Mouse (Mus musculus): ENCODE measurements around the gene Klhdc8b. TPM values are rescaled to one million over a fixed set of nuclear protein-coding genes. Genes with fewer than 3 reads are reported as not detected.

Gene Klhdc8b
- polyA plus RNA-seq, 1 experiment from 2014 or later = 17.2 TPM

- no peak overlapping the region for H3K27ac ChIP-seq (replicated peaks; ENCODE audit: low read depth, low read length)
- 96% methylated on average over 19 of the region's 19 CpGs for WGBS
- peaks cover 6% of the 10 kb centered on the region for H3K4me1 ChIP-seq (ENCODE audit: control insufficient read depth, insufficient read depth, low read length)
- H3K27me3 ChIP-seq (ENCODE audit: control insufficient read depth, insufficient read depth, low read length) = no peaks in the 10 kb centered on the region
- H3K4me2 ChIP-seq (ENCODE audit: low read depth, severe bottlenecking) = no peak overlapping the region
- H3K9me3 ChIP-seq (ENCODE audit: control insufficient read depth, low read length) = no peaks in the 10 kb centered on the region
- no peak overlapping the region for H3K4me3 ChIP-seq (ENCODE audit: low read depth, low read length)
- no peak overlapping the region for H3K9ac ChIP-seq (ENCODE audit: low read length)
- DNase-seq (ENCODE audit: low spot score) (no peak), ATAC-seq (ENCODE audit: insufficient number of reproducible peaks, low FRiP score, low TSS enrichment, low read depth) (no peak)
- peaks cover 21% of the 10 kb centered on the region; the same call in 1 of the 2 replicates for H3K36me3 ChIP-seq (ENCODE audit: control insufficient read depth, insufficient read depth, low read length)
Measured at GRCm38 (mm10) chr9:108485301-108485875, 24.0 kb upstream of the Klhdc8b start.

GRCm38 (mm10) chr9:108484021-108484420 lies 22.6 kb upstream of the Klhdc8b start:
- no peak for DNase-seq (ENCODE audit: low spot score)
- no peak overlapping the region for H3K4me2 ChIP-seq (ENCODE audit: low read depth, severe bottlenecking)
- 93% methylated on average over 15 of the region's 15 CpGs for WGBS
- peaks cover 16% of the 10 kb centered on the region; the same call in 1 of the 2 replicates for H3K36me3 ChIP-seq (ENCODE audit: control insufficient read depth, insufficient read depth, low read length)
- no peaks in the 10 kb centered on the region for H3K9me3 ChIP-seq (ENCODE audit: control insufficient read depth, low read length)
- peaks cover 7% of the 10 kb centered on the region for H3K4me1 ChIP-seq (ENCODE audit: control insufficient read depth, insufficient read depth, low read length)
- no peak for ATAC-seq (ENCODE audit: insufficient number of reproducible peaks, low FRiP score, low TSS enrichment, low read depth)
- no peak overlapping the region for H3K9ac ChIP-seq (ENCODE audit: low read length)
- no peak overlapping the region for H3K27ac ChIP-seq (replicated peaks; ENCODE audit: low read depth, low read length)
- H3K27me3 ChIP-seq (ENCODE audit: control insufficient read depth, insufficient read depth, low read length) = no peaks in the 10 kb centered on the region
- H3K4me3 ChIP-seq (ENCODE audit: low read depth, low read length) = no peak overlapping the region

- H3K4me2 ChIP-seq (ENCODE audit: low read depth, severe bottlenecking) = no peak overlapping the region
- WGBS = 95% methylated on average over 18 of the region's 18 CpGs
- H3K4me1 ChIP-seq (ENCODE audit: control insufficient read depth, insufficient read depth, low read length) = peaks cover 7% of the 10 kb centered on the region
- no peaks in the 10 kb centered on the region for H3K27me3 ChIP-seq (ENCODE audit: control insufficient read depth, insufficient read depth, low read length)
- no peak for ATAC-seq (ENCODE audit: insufficient number of reproducible peaks, low FRiP score, low TSS enrichment, low read depth)
- no peak overlapping the region for H3K9ac ChIP-seq (ENCODE audit: low read length)
- peaks cover 15% of the 10 kb centered on the region; the same call in 1 of the 2 replicates for H3K36me3 ChIP-seq (ENCODE audit: control insufficient read depth, insufficient read depth, low read length)
- DNase-seq (ENCODE audit: low spot score) = no peak
- H3K9me3 ChIP-seq (ENCODE audit: control insufficient read depth, low read length) = no peaks in the 10 kb centered on the region
- no peak overlapping the region for H3K4me3 ChIP-seq (ENCODE audit: low read depth, low read length)
- no peak overlapping the region for H3K27ac ChIP-seq (replicated peaks; ENCODE audit: low read depth, low read length)
Measured at GRCm38 (mm10) chr9:108483051-108483790, 21.8 kb upstream of the Klhdc8b start.

- H3K27ac ChIP-seq (replicated peaks; ENCODE audit: low read depth, low read length) = no peak overlapping the region
- 91% methylated on average over 19 of the region's 19 CpGs for WGBS
- ATAC-seq (ENCODE audit: insufficient number of reproducible peaks, low FRiP score, low TSS enrichment, low read depth) (no peak), DNase-seq (ENCODE audit: low spot score) (no peak)
- no peaks in the 10 kb centered on the region for H3K9me3 ChIP-seq (ENCODE audit: control insufficient read depth, low read length)
- H3K36me3 ChIP-seq (ENCODE audit: control insufficient read depth, insufficient read depth, low read length) = peaks cover 10% of the 10 kb centered on the region; the same call in 1 of the 2 replicates
- H3K4me2 ChIP-seq (ENCODE audit: low read depth, severe bottlenecking) = no peak overlapping the region
- H3K9ac ChIP-seq (ENCODE audit: low read length) = no peak overlapping the region
- H3K27me3 ChIP-seq (ENCODE audit: control insufficient read depth, insufficient read depth, low read length) = no peaks in the 10 kb centered on the region
- peaks cover 7% of the 10 kb centered on the region for H3K4me1 ChIP-seq (ENCODE audit: control insufficient read depth, insufficient read depth, low read length)
- no peak overlapping the region for H3K4me3 ChIP-seq (ENCODE audit: low read depth, low read length)
Measured at GRCm38 (mm10) chr9:108481520-108482210, 20.3 kb upstream of the Klhdc8b start.

GRCm38 (mm10) chr9:108480813-108481519 lies 19.6 kb upstream of the Klhdc8b start:
- Histone ChIP-seq H3K4me2 (ENCODE audit: low read depth, severe bottlenecking) (no peak overlapping the region), H3K27ac (replicated peaks; ENCODE audit: low read depth, low read length) (no peak overlapping the region)
- 91% methylated on average over 28 of the region's 28 CpGs for WGBS

GRCm38 (mm10) chr9:108479721-108480351 lies 18.5 kb upstream of the Klhdc8b start, which contains the start of gene Lamb2:
Gene Lamb2 (plus strand): TSS chr9:108479736.
- Histone ChIP-seq H3K4me2 (ENCODE audit: low read depth, severe bottlenecking) (peak within 1 kb of the TSS; percentile 72), H3K9me3 (ENCODE audit: control insufficient read depth, low read length) (no peaks in the 10 kb centered on the region), H3K36me3 (ENCODE audit: control insufficient read depth, insufficient read depth, low read length) (peaks cover 8% of the 10 kb centered on the region; the same call in 1 of the 2 replicates), H3K4me3 (ENCODE audit: low read depth, low read length) (peak within 1 kb of the TSS; percentile 32), H3K27me3 (ENCODE audit: control insufficient read depth, insufficient read depth, low read length) (no peaks in the 10 kb centered on the region), H3K9ac (ENCODE audit: low read length) (peak within 1 kb of the TSS; percentile 41), H3K4me1 (ENCODE audit: control insufficient read depth, insufficient read depth, low read length) (peaks cover 7% of the 10 kb centered on the region), H3K27ac (replicated peaks; ENCODE audit: low read depth, low read length) (peak within 1 kb of the TSS; percentile 67)
- 14% methylated on average over 10 of the region's 10 CpGs for WGBS
- ATAC-seq (ENCODE audit: insufficient number of reproducible peaks, low FRiP score, low TSS enrichment, low read depth) (no peak), DNase-seq (ENCODE audit: low spot score) (peak; percentile 46)

More at GRCm38 (mm10) chr9:108480813-108481519, 19.6 kb upstream of the Klhdc8b start:
- Histone ChIP-seq H3K27me3 (ENCODE audit: control insufficient read depth, insufficient read depth, low read length) (no peaks in the 10 kb centered on the region), H3K4me3 (ENCODE audit: low read depth, low read length) (no peak overlapping the region), H3K4me1 (ENCODE audit: control insufficient read depth, insufficient read depth, low read length) (peaks cover 7% of the 10 kb centered on the region), H3K9ac (ENCODE audit: low read length) (no peak overlapping the region), H3K9me3 (ENCODE audit: control insufficient read depth, low read length) (no peaks in the 10 kb centered on the region), H3K36me3 (ENCODE audit: control insufficient read depth, insufficient read depth, low read length) (peaks cover 10% of the 10 kb centered on the region; the same call in 1 of the 2 replicates)
- DNase-seq (ENCODE audit: low spot score) = no peak
- no peak for ATAC-seq (ENCODE audit: insufficient number of reproducible peaks, low FRiP score, low TSS enrichment, low read depth)

- Histone ChIP-seq H3K36me3 (ENCODE audit: control insufficient read depth, insufficient read depth, low read length) (peaks cover 8% of the 10 kb centered on the region; the same call in 1 of the 2 replicates), H3K27me3 (ENCODE audit: control insufficient read depth, insufficient read depth, low read length) (no peaks in the 10 kb centered on the region), H3K9me3 (ENCODE audit: control insufficient read depth, low read length) (no peaks in the 10 kb centered on the region), H3K4me2 (ENCODE audit: low read depth, severe bottlenecking) (peak overlapping the region; percentile 37; the same call in 1 of the 2 replicates), H3K4me3 (ENCODE audit: low read depth, low read length) (peak overlapping the region; percentile 31), H3K27ac (replicated peaks; ENCODE audit: low read depth, low read length) (peak overlapping the region; percentile 67; the same call in 1 of the 2 replicates), H3K4me1 (ENCODE audit: control insufficient read depth, insufficient read depth, low read length) (peaks cover 7% of the 10 kb centered on the region), H3K9ac (ENCODE audit: low read length) (peak overlapping the region; percentile 28; the same call in 1 of the 2 replicates)
- DNase-seq (ENCODE audit: low spot score) (no peak), ATAC-seq (ENCODE audit: insufficient number of reproducible peaks, low FRiP score, low TSS enrichment, low read depth) (no peak)
- WGBS = 44% methylated on average over 11 of the region's 11 CpGs
Measured at GRCm38 (mm10) chr9:108479241-108479640, 17.9 kb upstream of the Klhdc8b start.

All from limb, embryonic 11.5 days (tissue).